Mouse (Mus musculus) testis, postnatal 14 days (tissue): Measurements from ENCODE around the gene Ythdf2.
"Not testable (repeated sequence)": the region's sequence is repeated elsewhere in the genome, so short reads cannot be mapped to it uniquely, and the experiment has no call there.

ENCODE experiments used
- DNase-seq: peaks from one replicate; pipeline ENCODE4 v3.0.0; 2021; ENCODE audit warnings: low spot score

The Ythdf2 gene

DNA sequence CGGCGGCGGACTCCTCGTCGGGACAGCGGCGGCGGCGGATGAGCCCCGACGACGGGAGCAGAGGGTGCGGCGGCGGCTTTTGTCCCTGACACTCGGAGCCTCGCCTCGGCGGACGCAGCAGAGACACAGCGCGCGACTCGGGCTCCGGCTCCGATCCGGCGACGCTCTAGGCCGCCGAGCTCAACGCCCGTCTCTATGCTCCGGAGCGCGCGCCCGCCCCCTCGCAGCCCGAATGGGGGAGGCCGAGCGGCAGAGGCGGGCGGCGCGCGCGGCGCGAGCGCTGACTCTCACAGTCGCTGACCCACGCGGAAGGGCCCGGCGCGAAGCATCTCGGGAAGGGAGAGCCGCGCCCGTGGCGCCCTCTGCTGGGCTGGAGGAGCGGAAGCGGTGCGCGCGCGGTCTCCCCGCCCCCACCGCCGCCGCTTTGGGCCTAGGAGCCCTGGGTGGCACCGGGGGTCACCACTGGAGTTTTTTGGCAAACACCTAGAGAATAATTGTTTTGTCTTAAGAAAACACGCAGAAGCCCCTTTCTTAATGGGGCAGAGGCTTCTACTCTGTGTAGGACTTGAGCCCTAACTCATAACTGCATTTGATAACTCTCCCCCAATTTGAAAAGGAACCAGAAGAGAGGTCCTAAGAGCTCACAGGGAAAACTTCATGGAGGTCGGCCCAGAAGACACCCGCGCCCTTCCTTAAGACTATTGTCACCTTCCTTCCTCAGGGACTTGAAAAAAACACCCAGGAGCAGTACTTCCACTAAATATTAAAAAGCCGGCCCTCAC, at the start of gene Ythdf2:
Ythdf2 (minus strand) TSS at position 351 of the 782 bp plus-strand sequence.
- peak; percentile 98 for DNase-seq

DNA sequence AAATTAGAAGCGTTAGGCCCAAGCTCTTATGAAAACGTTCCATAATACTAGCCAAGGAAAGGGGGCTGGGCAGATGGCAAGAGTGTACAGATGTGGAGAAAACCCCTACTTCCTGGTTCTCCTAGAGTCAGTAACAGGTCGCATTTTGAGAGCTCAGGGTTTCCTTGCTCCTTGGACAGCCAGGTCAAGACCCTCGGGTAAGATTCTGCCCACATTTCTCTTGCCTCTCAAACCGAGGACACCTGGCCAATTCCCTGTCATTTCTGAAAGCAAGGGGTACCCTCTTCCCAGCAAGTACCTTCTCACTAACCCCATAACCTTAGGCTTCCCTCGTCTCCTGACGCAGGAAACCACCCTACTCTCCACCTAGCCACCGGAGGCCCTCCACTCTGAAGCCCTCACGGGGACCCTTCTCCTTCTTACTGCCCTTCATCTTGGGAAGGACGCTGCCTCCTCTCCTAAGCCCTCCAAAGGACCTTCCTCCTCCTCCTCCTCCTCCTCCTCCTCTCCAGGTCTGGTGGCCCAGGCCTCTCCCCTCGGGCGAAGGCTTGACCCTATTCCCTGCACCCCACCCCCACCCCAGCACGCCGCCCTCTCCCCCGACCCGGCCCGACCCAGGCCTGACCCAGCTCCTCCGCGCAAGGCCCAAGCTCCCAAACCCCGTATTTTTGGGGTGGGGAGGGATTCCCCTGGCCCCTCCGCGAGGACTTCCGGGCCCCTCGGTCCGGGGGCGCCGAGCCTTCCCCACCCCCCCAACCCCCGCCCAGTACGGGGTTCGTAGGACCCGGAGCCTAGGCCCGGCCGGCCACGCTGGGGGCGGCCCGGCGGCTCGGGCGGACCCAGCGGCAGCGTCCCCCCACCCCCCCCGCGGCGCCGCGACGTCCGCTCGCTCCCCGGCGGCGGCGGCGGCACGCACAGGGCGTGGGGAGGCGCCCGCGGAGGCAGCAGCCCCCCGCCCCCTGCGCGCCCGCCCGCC, 48.6 kb upstream of the Ythdf2 start:
- peak; percentile 60 for DNase-seq

GRCm38 (mm10) chr4:132259248-132259647, 47.1 kb upstream of the Ythdf2 start:
- DNase-seq, result no peak

GRCm38 (mm10) chr4:132256384-132256783, 44.3 kb upstream of the Ythdf2 start:
- no peak for DNase-seq

DNA sequence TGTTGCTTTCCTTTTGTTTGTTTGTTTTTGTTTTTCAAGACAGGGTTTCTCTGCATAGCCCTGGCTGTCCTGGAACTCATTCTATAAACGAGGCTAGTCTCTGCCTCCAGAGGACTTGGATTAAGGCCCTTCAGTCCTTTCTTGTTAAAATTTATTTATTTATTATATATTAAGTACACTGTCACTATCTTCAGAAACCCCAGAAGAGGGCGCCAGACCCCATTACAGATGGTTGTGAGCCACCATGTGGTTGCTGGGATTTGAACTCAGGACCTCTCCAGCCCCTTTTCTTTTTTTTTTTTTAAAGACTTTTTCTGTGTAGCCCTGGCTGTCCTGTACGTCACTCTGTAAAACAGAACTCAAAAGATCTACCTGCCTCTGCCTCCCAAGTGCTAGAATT, 42.9 kb upstream of the Ythdf2 start:
- no peak for DNase-seq

DNA sequence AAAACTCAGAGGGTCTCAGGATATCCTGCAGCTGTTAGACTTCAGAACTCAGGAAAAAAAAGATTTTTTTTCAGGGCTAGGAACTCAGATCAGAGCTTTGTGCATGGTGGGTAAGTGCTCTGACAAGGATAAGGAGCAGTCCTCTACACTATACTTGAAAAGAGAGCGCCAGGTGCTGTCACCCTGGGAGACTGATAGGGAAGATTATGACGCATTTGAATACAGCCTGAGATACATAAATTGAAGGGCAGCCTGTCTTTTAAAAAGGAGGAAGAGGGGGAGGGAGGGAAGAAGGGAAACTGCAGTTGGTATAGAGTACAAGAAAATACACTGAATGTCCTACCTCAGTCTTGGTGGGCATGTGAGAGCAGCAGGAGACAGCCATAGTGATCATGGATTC, 41.5 kb upstream of the Ythdf2 start:
- no peak for DNase-seq

DNA sequence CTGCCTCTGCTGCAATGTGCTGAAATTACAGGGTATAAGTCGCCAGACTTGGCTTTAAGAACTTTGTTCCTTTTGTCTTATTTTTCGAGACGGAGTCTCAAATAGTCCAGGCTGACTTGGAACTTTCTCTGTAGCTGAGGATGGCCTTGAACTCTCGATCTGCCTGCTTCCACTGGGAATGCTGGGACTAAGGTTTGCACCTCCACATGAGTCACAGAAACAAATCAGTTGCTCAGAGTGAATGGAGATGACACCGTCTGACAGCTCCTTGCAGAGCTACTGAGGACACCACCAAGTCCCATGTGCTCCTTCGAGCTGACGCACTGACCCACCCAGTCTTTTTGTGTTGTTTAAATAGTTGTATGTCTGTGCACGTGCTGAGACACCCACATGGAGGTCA, 41.0 kb upstream of the Ythdf2 start:
- no peak for DNase-seq

DNA sequence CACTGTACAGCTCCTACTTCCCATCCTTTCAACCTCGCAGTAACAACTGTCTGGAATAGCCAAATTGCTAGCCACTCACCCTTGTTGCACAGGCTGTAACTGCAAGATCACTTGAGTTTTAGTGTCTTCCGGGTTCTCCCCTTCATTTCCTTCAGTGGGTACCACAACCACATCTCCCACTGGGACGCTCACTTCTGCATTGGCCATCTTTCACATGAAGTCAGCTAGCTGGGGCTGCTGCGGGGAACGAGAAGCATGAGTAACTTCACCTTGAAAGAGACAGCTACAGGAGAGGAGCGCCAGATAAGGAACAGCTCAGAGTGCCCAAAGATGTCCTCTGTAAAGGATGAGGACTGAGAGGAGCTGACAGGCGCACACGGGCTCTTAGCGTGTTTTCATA, 39.5 kb upstream of the Ythdf2 start:
- DNase-seq, result no peak

GRCm38 (mm10) chr4:132247451-132247997, 35.4 kb upstream of the Ythdf2 start:
- no peak for DNase-seq

DNA sequence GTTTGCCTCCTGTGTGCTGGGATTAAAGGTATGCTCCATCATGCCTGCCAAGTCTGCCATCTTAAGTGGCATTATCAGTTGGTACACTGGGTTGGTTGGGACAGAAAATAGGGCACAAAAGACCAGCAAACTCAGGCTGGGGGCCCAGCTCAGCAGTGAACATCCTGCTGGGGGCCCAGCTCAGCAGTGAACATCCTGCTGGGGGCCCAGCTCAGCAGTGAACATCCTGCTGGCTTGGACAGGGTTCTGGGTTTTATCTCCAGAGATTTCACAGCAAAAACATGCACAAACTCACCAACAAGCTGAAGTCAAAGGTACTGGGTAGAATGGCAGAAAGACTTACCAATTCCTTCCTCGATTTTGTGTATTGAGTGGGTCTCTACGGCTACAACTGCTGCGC, 33.5 kb upstream of the Ythdf2 start:
- DNase-seq, result no peak

GRCm38 (mm10) chr4:132241208-132241607, 29.1 kb upstream of the Ythdf2 start:
- DNase-seq, result no peak

DNA sequence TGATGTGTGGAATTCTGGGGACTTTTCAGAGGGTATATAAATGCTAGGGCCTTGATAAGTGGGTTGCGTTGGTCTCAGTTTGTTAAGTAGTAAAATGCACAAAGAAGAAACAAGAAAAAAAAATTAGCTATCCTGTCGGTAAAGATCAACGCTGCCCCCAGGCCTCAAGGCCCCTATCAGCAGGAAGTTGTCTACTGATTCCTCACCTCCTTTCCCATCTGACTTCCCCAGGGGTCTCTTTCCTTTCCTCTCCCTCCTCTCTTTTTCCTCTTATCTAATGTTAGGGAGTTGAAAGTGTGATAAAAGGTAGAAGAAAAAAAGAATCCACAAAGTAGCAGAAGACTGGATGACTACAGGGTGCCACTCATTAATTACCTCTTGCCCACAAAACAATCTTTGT, 28.3 kb upstream of the Ythdf2 start:
- no peak for DNase-seq

GRCm38 (mm10) chr4:132238356-132238755, 26.3 kb upstream of the Ythdf2 start:
- DNase-seq, result no peak

DNA sequence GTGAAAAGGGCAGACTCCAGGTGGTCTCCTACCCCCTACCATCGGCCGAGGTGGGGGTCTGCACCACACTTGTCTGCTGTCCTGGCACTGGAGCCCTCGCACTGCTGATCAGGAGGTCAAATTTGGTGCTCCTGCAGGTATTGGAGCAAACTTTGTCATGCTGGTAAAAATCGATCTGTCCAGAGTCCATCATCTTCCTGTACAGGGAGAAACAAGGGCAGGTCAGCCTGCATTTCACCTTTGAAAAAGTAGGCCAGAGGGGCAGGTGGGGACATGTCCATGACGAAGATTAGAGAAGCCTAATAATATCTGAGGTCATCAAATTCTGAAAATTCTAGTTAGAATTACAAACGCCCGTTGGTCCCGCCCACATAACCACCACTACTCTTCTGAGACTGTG, 22.6 kb upstream of the Ythdf2 start:
- DNase-seq, result no peak

GRCm38 (mm10) chr4:132230422-132230821, 18.3 kb upstream of the Ythdf2 start:
- no peak for DNase-seq

DNA sequence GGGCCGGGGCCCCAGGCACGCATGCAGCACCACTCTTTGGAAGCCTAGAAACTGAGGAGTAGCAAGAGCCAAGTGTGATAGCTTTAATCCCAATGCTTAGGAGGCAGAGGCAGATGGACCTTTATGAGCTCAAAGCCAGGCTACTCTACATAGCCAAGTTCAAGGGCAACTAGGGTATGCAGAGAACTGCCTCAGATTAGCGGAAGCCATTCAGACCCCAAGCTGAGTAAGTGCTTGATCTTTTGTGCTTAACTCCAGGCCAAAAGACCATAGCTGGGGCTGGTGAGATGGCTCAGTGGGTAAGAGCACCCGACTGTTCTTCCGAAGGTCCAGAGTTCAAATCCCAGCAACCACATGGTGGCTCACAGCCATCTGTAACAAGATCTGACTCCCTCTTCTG, 9.9 kb upstream of the Ythdf2 start:
- not testable (repeated sequence) for DNase-seq

GRCm38 (mm10) chr4:132218439-132218838, 6.3 kb upstream of the Ythdf2 start:
- not testable (repeated sequence) for DNase-seq

- DNase-seq, result no peak
Measured at GRCm38 (mm10) chr4:132217781-132218180, 5.7 kb upstream of the Ythdf2 start.

- no peak for DNase-seq
Measured at GRCm38 (mm10) chr4:132216602-132217001, 4.5 kb upstream of the Ythdf2 start.

DNA sequence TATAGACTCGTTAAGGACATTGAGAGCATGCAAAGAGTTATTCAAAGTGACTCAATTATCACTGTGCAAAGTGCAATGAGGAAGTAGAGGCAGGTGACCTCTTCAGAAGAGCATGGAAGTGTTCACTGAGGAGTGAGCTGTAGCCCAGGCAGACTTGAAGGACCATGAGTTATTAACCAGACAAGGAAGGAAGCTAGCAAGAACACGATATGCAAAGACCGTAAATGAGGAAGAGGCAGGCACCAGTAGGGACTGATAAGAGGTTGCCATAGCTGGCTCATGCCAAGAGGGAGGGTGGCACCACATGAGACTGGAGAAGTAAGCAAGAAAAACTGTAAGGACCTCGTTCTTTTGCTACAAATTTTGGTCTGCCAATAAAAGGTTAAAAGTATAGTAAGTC, 2.7 kb upstream of the Ythdf2 start:
- no peak for DNase-seq

GRCm38 (mm10) chr4:132211091-132211942, 786 bp downstream of the Ythdf2 start:
- DNase-seq, result peak; percentile 59

GRCm38 (mm10) chr4:132210325-132210724, 1.8 kb downstream of the Ythdf2 start:
- DNase-seq, result no peak
